Mouse (Mus musculus): ENCODE results near the gene Serpina3i. TPM values are rescaled to one million over a fixed set of nuclear protein-coding genes. Genes with fewer than 3 reads are reported as not detected.
"Not testable (repeated sequence)": the region's sequence is repeated elsewhere in the genome, so short reads cannot be mapped to it uniquely, and the experiment has no call there.

Serpina3i gene
- total RNA-seq (2021), result under 1 TPM in 1 of 2 experiments, not detected in 1; 0.90 TPM
- long read RNA-seq, experiment 1, result 0 reads
- long read RNA-seq, experiment 2, result 0 reads

GRCm38 (mm10) chr12:104262863-104263262 lies at the start of gene Serpina3i:
TSS of gene Serpina3i (plus strand) at chr12:104263122.
- DNase-seq, result peak in 1 of 2 experiments; percentile 6
- intact Hi-C loops (cut with DNase I), result no loop called here

GRCm38 (mm10) chr12:104213689-104214444 lies 49.1 kb upstream of the Serpina3i start:
- DNase-seq, result no peak
- intact Hi-C loops (cut with DNase I), result no loop called here

- DNase-seq, result no peak
- intact Hi-C loops (cut with DNase I), result no loop called here
These were observed 48.5 kb upstream of the Serpina3i start, which contains the start of gene Serpina3f for GRCm38 (mm10) chr12:104214445-104214753. TSS of gene Serpina3f (plus strand) at chr12:104214544.

- DNase-seq, result no peak
- intact Hi-C loops (cut with DNase I), result no loop called here
These were observed 47.7 kb upstream of the Serpina3i start for GRCm38 (mm10) chr12:104215249-104215648.

GRCm38 (mm10) chr12:104221616-104222015 lies 41.3 kb upstream of the Serpina3i start:
- intact Hi-C loops (cut with DNase I), result loop anchor here (2.0 to 10.0 kb wide), 2 partner anchors 35 to 193 kb away; no protein-coding TSS in a partner anchor
- DNase-seq, result no peak

- intact Hi-C loops (cut with DNase I), result loop anchor here (2.0 to 10.0 kb wide), 2 partner anchors 33 to 191 kb away; no protein-coding TSS in a partner anchor
- DNase-seq, result no peak
These were observed 39.2 kb upstream of the Serpina3i start for GRCm38 (mm10) chr12:104223690-104224089.

GRCm38 (mm10) chr12:104224598-104225300 lies 38.2 kb upstream of the Serpina3i start:
- DNase-seq, result peak in 1 of 2 experiments; percentile 33
- intact Hi-C loops (cut with DNase I), result loop anchor here (10.0 kb wide), 1 partner anchor 190 kb away; no protein-coding TSS in a partner anchor

- DNase-seq, result no peak
- intact Hi-C loops (cut with DNase I), result no loop called here
These were observed 32.2 kb upstream of the Serpina3i start for GRCm38 (mm10) chr12:104230762-104231161.

GRCm38 (mm10) chr12:104235915-104236314 lies 27.0 kb upstream of the Serpina3i start, which contains the start of gene Serpina3g:
TSS of gene Serpina3g (plus strand) at chr12:104236245.
- no peak for DNase-seq
- intact Hi-C loops (cut with DNase I), result no loop called here

GRCm38 (mm10) chr12:104238048-104238447 lies 24.9 kb upstream of the Serpina3i start:
- intact Hi-C loops (cut with DNase I); DNase-seq: not testable (repeated sequence)

GRCm38 (mm10) chr12:104243307-104243706 lies 19.6 kb upstream of the Serpina3i start:
- intact Hi-C loops (cut with DNase I), result no loop called here
- DNase-seq, result no peak

GRCm38 (mm10) chr12:104245092-104245491 lies 17.8 kb upstream of the Serpina3i start:
- DNase-seq, result peak in 1 of 2 experiments; percentile 9
- intact Hi-C loops (cut with DNase I), result no loop called here

GRCm38 (mm10) chr12:104245595-104245994 lies 17.3 kb upstream of the Serpina3i start:
- DNase-seq, result peak; percentile 21 to 29
- intact Hi-C loops (cut with DNase I), result no loop called here

- peak in 1 of 2 experiments; percentile 2 for DNase-seq
- intact Hi-C loops (cut with DNase I), result no loop called here
These were observed 15.3 kb upstream of the Serpina3i start for GRCm38 (mm10) chr12:104247553-104248002.

GRCm38 (mm10) chr12:104248231-104248630 lies 14.7 kb upstream of the Serpina3i start:
- DNase-seq, result no peak
- intact Hi-C loops (cut with DNase I), result no loop called here

GRCm38 (mm10) chr12:104261041-104261440 lies 1.9 kb upstream of the Serpina3i start:
- DNase-seq, result no peak
- intact Hi-C loops (cut with DNase I), result no loop called here

GRCm38 (mm10) chr12:104266374-104266773 lies 3.5 kb downstream of the Serpina3i start:
- intact Hi-C loops (cut with DNase I), result no loop called here
- DNase-seq, result no peak

GRCm38 (mm10) chr12:104278216-104279055 lies 15.5 kb downstream of the Serpina3i start:
- intact Hi-C loops (cut with DNase I), result no loop called here
- DNase-seq, result no peak

GRCm38 (mm10) chr12:104279056-104279435 lies 16.1 kb downstream of the Serpina3i start:
- DNase-seq, result no peak
- intact Hi-C loops (cut with DNase I), result no loop called here

GRCm38 (mm10) chr12:104283380-104283779 lies 20.5 kb downstream of the Serpina3i start:
- intact Hi-C loops (cut with DNase I), result no loop called here
- DNase-seq, result no peak
